8 mouse cellular contexts compared by ENCODE assay signal in genomic region chr15:31224806-31225642, GRCm38 (mm10). TPM values are rescaled to one million over a fixed set of nuclear protein-coding genes. Genes with fewer than 3 reads are reported as not detected.
DNase-seq lines count a peak whose midpoint lies in the region; ATAC-seq and TF ChIP-seq lines count a peak whose summit lies in the region.

No protein-coding gene starts in this region.

- H3K27ac ChIP-seq in left cerebral cortex, adult 2 months: peak overlapping the region; percentile 91
- H3K27ac ChIP-seq in limb, embryonic 13.5 days: peak overlapping the region; percentile 12; the same call in 1 of the 2 replicates
- peak overlapping the region; percentile 78 for H3K27ac ChIP-seq in midbrain, embryonic 15.5 days

- H3K27me3 ChIP-seq in limb, embryonic 13.5 days: no peaks in the 10 kb centered on the region
- no peaks in the 10 kb centered on the region for H3K27me3 ChIP-seq in midbrain, embryonic 15.5 days (replicated peaks)

- intact Hi-C loops in left cerebral cortex, adult 2 months (cut with DNase I): no loop called here
- intact Hi-C loops in left cerebral cortex, postnatal 10 days (cut with DNase I): no loop called here

- H3K9me3 ChIP-seq in limb, embryonic 13.5 days: no peaks in the 10 kb centered on the region
- H3K9me3 ChIP-seq in midbrain, embryonic 15.5 days: no peaks in the 10 kb centered on the region

- H3K36me3 ChIP-seq in limb, embryonic 13.5 days: no peaks in the 10 kb centered on the region
- no peaks in the 10 kb centered on the region for H3K36me3 ChIP-seq in midbrain, embryonic 15.5 days (replicated peaks)

- no peak for ATAC-seq in limb, embryonic 13.5 days (ENCODE audit: low FRiP score, low read depth)
- no peak for ATAC-seq in midbrain, embryonic 15.5 days (replicated peaks)
- no peak for ATAC-seq in erythroid progenitor cell, adult 5-6 weeks (replicated peaks; ENCODE audit: low FRiP score, poor library complexity, severe bottlenecking)

- peak overlapping the region; percentile 94 for H3K4me3 ChIP-seq in left cerebral cortex, adult 2 months
- H3K4me3 ChIP-seq in limb, embryonic 13.5 days: peak overlapping the region; percentile 83
- peak overlapping the region; percentile 66 for H3K4me3 ChIP-seq in midbrain, embryonic 15.5 days

- TF ChIP-seq CTCF in left cerebral cortex, adult 2 months (IDR thresholded peaks at IDR 0.05): no peak

- H3K9ac ChIP-seq in limb, embryonic 13.5 days: peak overlapping the region; percentile 88
- H3K9ac ChIP-seq in midbrain, embryonic 15.5 days: peak overlapping the region; percentile 80

- 33% methylated on average over 13 of the region's 13 CpGs for whole genome bisulfite sequencing in limb, embryonic 13.5 days
- WGBS in midbrain, embryonic 15.5 days: 39% methylated on average over 13 of the region's 13 CpGs

- peaks cover 18% of the 10 kb centered on the region for H3K4me1 ChIP-seq in limb, embryonic 13.5 days
- peaks cover 18% of the 10 kb centered on the region for H3K4me1 ChIP-seq in midbrain, embryonic 15.5 days

- peak overlapping the region; percentile 73 for H3K4me2 ChIP-seq in limb, embryonic 13.5 days (replicated peaks)
- peak overlapping the region; percentile 61 for H3K4me2 ChIP-seq in midbrain, embryonic 15.5 days

- no peak for DNase-seq in left cerebral cortex, adult 2 months (ENCODE audit: extremely low spot score in 1 of 2, low spot score in 2 of 2)
- no peak for DNase-seq in left cerebral cortex, adult 8-10 months (ENCODE audit: low spot score in 2 of 2)
- peak; percentile 37 for DNase-seq in cerebellum, adult 9-11 months
- DNase-seq in heart, postnatal 4 days: peak; percentile 21
- DNase-seq in left cerebral cortex, postnatal 10 days (ENCODE audit: extremely low spot score in 1 of 2, low spot score in 2 of 2): no peak

RNA-seq across cellular contexts. Expression of gene Dap, which starts 0.9 kb away (rescaled TPM):
- total RNA-seq in left cerebral cortex, adult 2 months (2021): 1 to 10 TPM; 5.5 to 6.4 TPM
- total RNA-seq in left cerebral cortex, adult 8-10 months (2022): 10 to 100 TPM in 1 of 4 experiments, 1 to 10 TPM in 3; 6.2 to 10.0 (median 7.5) TPM
- 10 to 100 TPM; 43.5 to 46.5 TPM for total RNA-seq in heart, postnatal 4 days (2021)
- 85.8 and 91.9 TPM in 2 replicates for polyA plus RNA-seq in limb, embryonic 13.5 days (2015; fragmentation: Nextera tagmentation; extraction: Ambion mirVana)
- polyA plus RNA-seq in midbrain, embryonic 15.5 days (2015; fragmentation: Nextera tagmentation; extraction: Ambion mirVana): 22.8 and 24.8 TPM in 2 replicates
- 35.0 and 39.8 TPM in 2 replicates for total RNA-seq in erythroid progenitor cell, adult 5-6 weeks (2015; ENCODE audit: low replicate concordance)
- 14.2 and 19.4 TPM in 2 replicates for total RNA-seq in erythroid progenitor cell, adult 5-6 weeks (2017; ENCODE audit: low replicate concordance)
- total RNA-seq in left cerebral cortex, postnatal 10 days (2021): 10 to 100 TPM; 10.0 to 11.7 TPM

Comparison
In these comparisons a context has a peak if more than half of its experiments do, and no peak if none do; other contexts are left out.
1. DNase-seq: peak in cerebellum, adult 9-11 months (single experiment) and heart, postnatal 4 days (single experiment); none in left cerebral cortex, adult 2 months (0 of 2), left cerebral cortex, adult 8-10 months (0 of 2) and left cerebral cortex, postnatal 10 days (0 of 2).
2. H3K27ac ChIP-seq: peak in every context shown above with its lines; median percentile 91 in left cerebral cortex, adult 2 months; 78 in midbrain, embryonic 15.5 days; 12 in limb, embryonic 13.5 days.
3. Peak in every context shown above with its lines, with median percentiles within 50 percentile points of each other: H3K4me3 ChIP-seq.